Mouse (Mus musculus) granulocyte monocyte progenitor cell, adult 5-6 weeks (primary cell): ENCODE results near the gene Tert. TPM values are rescaled to one million over a fixed set of nuclear protein-coding genes. Genes with fewer than 3 reads are reported as not detected.

Experiments
- ATAC-seq: replicated peaks from 2 replicates; pipeline ENCODE4 v1.8.0; 2016; ENCODE audit warnings: mild to moderate bottlenecking, moderate TSS enrichment, inconsistent platforms; ENCODE audit not compliant: poor library complexity, severe bottlenecking
- total RNA-seq, 2 experiments: library from RNA; stranded (forward) in 1 of 2; stranded (reverse) in 1 of 2; fragments of 200-712, 200-1000 nt in 1 of 2; fragments of >200 nt in 1 of 2; fragmentation: Nextera tagmentation in 1 of 2; gene quantifications; 2 replicates each; pipeline ENCODE4 v1.2.3; 2014 to 2017

Gene Tert
- total RNA-seq (2014; fragmentation: Nextera tagmentation) (4.5 TPM in 1 of 2 replicates, not detected in the other), total RNA-seq (2017) (2.2 TPM in 1 of 2 replicates, not detected in the other)

DNA sequence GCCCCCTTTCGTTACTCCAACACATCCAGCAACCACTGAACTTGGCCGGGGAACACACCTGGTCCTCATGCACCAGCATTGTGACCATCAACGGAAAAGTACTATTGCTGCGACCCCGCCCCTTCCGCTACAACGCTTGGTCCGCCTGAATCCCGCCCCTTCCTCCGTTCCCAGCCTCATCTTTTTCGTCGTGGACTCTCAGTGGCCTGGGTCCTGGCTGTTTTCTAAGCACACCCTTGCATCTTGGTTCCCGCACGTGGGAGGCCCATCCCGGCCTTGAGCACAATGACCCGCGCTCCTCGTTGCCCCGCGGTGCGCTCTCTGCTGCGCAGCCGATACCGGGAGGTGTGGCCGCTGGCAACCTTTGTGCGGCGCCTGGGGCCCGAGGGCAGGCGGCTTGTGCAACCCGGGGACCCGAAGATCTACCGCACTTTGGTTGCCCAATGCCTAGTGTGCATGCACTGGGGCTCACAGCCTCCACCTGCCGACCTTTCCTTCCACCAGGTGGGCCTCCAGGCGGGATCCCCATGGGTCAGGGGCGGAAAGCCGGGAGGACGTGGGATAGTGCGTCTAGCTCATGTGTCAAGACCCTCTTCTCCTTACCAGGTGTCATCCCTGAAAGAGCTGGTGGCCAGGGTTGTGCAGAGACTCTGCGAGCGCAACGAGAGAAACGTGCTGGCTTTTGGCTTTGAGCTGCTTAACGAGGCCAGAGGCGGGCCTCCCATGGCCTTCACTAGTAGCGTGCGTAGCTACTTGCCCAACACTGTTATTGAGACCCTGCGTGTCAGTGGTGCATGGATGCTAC is at the start of gene Tert:
TSS of gene Tert (plus strand) at position 167 of the 805 bp plus-strand sequence.
- ATAC-seq = peak; percentile 80

DNA sequence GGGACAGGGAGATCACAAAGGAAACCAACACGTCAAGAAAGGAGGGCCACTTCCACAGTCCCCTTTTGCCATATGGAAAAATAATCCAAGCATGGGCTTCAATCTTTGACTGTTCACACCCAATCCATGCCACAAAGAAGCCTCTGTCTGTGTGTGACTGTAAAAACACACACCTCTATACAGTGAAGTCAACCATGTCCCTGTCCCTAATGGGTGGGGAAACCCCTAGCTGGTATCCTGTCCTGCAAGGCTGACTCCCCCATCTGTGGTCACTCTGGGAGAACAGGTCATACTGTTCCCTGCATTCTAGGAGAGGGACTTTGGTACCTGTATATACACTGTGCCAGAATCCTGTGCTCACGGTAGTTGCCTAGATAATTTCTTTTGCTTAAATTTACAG is 49.4 kb upstream of the Tert start:
- ATAC-seq = no peak

DNA sequence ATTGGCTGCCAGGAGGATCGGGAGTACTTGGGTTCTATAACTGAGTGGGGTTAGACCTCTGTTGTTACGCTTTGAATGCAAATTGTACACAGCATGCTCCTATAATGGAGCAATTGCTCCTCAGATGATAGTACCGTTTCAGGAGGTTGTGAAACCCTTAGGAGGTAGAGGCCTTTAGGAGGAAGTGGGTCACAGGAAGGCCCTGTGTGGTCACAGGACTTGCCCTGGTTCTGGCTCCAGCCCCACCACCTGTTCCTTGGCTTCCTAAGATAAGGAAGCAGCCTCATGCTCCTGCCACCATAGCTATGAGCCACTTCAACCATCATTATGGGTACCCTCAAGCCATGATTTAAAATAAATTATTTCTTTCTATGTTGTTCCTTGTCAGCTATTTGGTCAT is 35.2 kb upstream of the Tert start:
- peak; percentile 96 for ATAC-seq

DNA sequence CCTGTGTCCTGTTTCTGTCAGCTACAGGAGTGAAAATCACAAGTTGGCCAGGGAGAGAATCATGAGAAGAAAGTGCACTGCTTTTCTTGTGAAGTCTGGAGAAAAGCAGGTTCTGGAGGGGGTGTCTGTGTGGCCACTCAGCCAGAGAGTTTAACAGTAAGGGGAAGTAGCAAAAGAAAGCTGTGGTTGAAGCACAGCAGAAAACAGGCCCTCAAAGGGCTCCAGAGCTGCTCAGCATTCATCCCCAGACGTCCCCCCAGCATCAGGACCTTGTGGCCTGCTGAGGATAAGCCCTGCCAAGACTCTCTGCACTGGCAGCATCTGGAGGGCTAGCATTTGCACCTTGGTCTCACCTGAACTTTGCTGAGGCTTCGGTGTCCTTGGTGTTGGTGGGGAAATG is 34.2 kb upstream of the Tert start:
- peak; percentile 21; the same call in 1 of the 2 replicates for ATAC-seq

DNA sequence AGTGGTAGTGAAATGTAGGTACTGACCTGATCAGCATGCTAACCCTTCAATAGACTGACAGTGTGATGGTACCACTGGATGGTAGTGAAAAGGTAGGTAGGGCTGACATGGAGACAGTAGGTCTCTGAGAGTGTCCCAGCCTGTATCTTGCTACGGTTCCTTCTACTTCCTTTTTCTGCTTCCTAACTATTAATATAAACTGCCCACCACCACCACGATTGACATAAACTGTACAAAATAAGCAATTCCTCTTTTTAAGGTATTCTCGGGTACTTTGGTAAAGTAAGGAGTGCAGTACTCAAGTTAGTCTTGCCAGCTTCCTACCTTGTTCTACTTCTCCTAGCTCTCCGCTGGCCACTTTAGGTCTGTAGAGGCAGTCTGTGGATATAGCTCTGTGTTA is 30.4 kb upstream of the Tert start:
- peak; percentile 47 for ATAC-seq

DNA sequence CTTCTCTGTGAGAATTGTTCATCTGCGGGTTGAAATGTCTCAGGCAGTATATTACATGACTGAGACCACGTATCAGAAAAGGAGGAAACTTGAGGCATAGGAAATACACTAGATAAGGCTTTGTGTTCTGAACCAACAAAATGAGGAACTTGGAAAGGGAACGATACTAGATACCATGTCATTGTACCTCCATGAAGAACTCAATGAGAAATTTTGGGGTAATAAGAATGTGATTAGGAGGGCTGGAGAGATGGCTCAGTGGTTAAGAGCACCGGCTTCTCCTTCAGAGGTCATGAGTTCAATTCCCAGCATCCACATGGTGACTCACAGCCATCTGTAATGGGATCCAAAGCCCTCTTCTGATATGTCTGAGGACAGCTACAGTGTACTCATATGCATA is 26.5 kb upstream of the Tert start:
- peak; percentile 57 for ATAC-seq

DNA sequence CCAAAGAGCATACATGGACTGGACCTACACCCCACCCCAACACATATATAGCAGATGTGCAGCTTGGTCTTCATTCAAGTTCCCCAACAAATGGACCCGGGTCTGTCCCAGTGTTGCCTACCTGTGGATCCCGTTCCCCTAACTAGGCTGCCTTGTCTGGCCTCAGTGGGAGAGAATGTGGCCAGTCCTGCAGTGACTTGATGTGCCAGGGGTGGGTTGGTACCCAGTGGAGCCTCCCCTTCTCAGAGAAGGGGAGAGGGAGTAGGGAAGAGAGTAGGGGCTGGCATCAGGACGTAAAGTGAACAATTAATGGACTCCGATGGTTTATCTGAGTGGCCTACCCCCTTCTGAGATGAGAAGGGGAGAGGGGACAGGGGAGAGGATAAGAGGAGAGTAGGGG is 23.7 kb upstream of the Tert start:
- no peak for ATAC-seq

DNA sequence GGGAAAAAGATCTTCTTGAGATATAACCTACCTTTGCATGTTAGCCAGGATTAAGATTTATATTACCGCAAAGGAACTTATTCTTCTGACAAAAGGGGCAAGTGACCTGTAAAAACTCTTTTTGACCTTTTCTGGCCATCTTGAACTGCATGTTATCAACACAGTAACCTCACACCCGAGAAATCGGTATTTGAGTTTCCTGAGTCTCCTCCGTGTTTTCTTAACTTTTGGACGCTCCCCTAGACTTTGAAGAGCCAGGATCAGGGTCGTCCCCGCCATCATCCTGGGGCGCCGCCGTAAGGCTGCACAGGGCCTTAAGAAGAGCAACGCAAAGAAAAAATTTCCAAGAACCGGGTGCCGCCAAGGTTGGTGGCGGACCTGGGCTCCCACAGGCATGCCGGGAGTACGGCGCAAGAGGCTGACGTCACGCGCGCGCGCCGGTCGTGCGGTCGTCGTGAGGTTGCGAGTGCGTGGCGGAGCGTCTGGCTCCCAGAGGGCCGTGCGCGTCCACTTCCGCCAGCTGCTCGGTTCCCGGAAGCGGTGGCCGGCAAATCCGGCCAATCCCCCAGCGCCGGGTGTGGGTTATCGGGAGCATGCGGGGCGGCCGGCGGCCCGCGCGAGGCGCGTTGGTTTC is 23.1 kb upstream of the Tert start, which contains the start of gene Clptm1l:
TSS of gene Clptm1l (plus strand) at position 485 of the 634 bp plus-strand sequence.
- ATAC-seq = peak; percentile 91

DNA sequence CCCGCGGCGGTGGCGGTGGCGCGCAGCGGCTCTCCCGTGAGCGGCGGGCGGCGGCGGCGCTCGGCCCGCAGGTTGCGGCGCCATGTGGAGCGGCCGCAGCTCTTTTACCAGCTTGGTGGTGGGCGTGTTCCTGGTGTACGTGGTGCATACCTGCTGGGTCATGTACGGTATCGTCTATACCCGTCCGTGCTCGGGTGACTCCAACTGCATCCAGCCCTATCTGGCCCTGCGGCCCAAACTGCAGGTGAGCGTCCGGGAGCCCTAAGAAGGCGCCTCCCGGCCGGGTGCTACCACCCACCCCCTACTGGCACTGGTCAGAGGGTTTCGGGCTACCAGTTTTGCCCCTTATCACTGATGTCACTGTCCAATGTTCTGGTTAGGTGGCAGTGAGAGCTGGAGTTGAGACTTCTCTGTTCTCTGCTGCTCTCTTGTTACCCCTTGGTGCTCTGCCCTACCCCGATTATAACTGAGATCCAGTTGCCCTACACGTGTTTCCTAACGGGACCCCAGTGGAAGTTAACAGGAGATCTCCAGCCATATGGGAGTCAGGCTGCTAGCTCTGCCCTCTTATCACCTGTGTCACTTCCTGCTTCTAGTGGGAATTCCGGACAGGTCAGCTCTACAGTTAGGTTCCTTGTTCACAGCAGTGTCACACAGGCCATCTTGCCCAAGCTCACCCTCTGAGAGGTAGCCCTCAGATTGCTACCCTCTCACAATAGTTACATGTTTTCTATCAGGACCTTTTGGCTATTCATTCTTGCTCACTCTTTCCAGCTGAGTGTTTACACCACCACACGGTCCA is 22.4 kb upstream of the Tert start:
- ATAC-seq = peak; percentile 20

DNA sequence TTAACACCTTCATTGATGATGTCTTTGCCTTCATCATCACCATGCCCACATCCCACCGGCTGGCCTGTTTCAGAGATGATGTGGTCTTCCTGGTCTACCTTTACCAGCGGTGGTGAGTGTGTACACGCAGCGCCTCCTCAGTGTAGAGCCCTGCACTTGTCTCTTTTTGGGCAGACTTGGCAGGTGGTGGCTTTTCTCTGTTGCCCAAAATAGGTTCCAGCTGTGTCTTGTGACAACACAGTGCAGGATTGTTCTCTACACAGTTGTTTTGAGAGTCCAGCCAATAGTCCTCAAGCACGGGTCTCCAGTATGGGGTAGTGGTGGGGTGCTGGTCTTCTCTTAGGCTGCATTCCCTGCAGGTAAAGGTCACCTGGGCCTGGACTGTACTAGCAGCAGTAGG is 8.3 kb upstream of the Tert start:
- ATAC-seq = no peak

DNA sequence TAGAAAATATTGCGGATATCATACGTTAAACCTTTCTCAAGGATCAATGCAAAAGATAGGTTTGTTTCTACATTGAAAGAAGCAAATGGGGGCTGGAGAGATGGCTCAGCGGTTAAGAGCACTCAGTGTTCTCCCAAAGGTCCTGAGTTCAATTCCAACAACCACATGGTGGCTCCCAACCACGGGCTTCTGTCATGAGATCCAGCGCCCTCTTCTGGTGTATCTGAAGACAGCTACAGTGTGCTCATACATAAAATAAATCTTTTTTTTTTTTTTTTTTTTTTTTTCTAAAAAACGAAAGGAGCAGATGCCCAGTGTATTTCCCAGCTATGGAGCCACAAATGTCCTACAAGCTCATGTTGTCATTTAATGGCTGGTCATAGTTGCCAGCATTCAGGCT is 6.1 kb upstream of the Tert start:
- peak; percentile 43; the same call in 1 of the 2 replicates for ATAC-seq

DNA sequence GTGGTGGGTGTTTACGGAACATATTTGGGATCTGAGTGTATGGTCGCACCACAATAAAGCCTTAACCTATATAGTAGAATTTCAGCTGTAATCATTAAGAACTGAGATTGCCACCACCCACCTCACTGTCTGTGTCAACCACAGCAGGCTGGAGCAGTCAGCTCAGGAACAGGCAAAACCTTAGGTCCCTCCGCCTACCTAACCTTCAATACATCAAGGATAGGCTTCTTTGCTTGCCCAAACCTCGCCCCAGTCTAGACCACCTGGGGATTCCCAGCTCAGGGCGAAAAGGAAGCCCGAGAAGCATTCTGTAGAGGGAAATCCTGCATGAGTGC is 334 bp upstream of the Tert start:
- no peak; the same call in 1 of the 2 replicates for ATAC-seq

DNA sequence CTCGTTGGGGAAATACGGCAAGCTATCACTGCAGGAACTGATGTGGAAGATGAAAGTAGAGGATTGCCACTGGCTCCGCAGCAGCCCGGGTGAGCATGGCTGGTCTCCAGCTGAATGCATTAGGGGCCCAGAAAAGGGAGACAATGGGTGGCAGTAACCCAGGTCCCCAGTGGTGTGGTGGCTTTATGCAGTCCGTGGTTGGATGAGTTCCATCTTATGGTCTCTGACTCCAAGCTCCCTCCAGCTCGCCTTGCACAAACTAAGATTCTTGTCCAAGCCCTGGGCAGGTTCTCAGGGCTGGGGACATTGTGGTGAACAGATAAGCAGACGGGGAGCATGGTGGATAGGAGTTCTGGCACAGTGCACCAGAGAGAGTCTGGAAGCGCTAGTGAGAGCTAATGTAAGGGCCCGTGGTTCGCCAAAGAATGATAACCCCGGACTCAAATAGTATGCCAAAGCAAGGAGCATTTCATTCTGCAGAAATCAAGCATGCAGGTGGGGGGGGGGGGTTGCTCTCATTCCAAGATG is 1.9 kb downstream of the Tert start:
- no peak for ATAC-seq

DNA sequence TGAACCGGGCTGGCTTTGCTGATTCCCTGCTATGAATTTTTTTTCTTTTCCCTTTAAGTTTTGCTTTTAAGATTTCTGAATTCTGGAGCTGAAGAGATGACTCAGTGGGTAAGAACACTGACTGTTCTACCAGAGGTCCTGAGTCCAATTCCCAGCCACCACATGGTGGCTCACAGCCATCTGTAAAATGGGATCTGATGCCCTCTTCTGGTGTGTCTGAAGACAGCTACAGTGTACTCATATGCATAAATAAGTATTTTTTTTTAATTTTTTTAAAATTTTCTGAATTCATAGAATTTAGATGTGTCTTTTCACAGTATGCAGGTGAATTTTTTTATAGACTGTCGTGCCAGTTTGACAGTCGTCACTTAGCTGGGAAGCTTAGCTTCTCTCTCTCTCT is 5.1 kb downstream of the Tert start:
- no peak for ATAC-seq

DNA sequence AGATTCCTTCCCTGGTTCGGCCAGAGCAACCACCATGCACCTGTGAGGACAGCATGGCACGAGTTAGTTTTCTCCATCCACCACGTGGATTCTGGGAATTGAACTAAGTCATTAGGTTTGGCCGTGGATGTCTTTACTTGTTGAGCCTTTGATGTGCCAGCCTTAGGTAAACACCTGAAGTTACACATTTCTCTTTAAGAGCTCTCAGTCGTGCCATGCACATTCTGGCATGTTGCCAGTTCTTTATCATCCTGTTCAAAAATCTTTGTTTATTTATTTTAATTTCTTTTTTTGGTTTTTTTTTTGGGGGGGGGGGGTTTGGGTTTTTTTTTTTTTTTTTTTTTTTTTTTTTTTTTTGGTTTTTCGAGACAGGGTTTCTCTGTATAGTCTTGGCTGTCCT is 11.1 kb downstream of the Tert start:
- ATAC-seq = no peak

DNA sequence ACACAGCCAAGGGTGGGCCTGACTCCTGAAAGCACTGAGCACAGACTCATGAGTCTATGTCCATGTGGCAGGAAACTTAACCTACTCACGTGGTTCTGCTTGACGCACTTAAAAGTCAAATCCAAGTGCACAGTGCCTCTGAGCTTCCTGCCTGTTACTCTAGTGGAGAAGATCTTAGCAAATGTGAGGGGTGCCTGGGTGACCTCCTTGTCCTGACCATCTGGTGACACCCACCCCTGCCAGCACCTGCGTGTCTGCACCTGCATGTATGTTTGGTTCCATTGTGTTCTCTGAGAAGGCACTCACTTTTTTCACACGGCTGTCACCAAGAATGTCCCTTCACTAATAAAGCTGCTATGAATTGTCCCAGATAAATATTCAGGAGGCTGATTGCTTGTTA is 14.6 kb downstream of the Tert start:
- no peak for ATAC-seq

DNA sequence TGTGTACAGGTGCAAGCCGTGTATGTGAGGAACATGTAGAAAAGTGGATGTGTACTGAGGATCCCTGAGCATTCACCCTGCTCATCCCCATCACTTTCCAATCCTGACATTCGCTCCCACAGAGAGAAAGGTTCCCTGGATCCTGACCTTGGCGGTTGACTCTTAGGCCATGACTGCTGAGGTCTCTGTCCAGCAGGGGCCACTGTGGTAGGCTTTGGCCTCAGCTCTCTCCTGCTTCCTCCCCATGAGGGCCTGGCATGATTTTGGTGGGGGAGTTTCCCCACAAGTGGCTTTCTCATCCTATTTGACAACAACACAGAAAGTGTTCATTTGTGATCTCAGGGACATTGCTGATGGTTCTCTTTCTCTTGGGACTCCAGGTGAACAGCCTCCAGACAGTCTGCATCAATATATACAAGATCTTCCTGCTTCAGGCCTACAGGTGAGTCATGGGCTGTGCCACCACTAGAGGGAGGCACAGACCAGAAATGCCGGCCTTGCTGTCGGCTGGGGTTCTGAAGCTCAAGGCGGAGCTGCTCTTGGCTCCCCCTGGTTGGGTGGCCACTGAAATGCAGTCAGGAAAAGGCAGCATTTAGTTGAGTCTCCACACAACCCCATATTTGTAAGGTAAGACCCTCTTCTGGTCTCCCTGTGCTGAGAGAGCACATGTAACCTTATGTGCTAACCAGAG is 19.8 kb downstream of the Tert start:
- peak; percentile 91 for ATAC-seq

DNA sequence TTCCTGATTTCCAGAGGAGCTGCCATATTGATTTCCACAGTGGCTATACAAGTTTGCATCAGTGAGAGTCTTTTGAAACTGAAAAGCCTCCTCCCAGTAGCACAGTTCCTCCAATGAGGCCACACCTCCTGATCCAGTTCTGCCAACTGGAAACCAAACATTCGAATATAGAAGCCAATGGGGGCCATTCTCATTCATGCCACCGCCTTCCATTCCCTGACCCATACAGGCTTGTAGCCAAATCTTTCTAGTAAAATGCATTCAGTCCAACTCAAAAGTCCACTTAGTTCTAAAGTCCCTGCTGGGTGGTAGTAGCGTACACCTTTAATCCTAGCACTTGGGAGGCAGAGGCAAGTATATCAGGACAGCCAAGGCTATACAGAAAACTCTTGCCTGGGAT is 26.6 kb downstream of the Tert start:
- ATAC-seq = no peak

DNA sequence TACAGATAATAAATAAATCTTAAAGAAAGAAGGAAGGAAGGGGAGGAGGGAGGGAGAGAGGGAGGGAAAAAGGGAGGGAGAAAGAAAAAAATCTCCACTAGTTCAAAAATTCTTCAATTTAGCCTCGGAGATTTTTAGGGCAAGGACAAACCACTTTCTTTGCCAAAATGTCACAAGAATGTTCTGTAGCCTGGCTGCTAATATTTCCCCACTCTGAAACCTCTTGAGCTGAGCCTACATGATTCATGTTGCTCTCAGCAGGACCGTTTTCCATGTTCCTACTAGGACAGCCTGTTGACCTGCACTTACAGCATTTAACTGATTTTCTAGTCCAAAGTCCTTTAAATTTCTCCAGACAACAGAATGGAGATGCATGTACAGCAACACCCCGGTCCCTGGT is 28.3 kb downstream of the Tert start:
- no peak for ATAC-seq

DNA sequence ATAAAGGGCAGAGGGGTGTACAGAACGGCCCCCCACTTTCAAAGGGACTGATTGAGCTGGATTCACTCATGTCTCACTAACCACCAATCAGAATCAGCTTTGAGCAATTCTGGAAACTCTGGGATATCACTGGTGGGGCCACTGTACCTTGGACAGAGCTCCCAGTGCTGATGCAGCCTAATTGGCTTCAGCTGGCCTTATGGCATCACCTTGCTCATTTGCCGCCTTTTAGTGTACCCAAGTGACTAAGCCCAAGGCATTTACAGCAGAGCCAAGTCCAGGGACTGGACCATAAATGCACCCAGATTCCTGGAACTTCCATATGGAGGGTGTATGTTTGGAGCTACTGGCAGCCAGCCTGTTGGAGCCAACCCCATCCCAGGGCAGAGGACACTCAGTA is 32.2 kb downstream of the Tert start:
- no peak for ATAC-seq
